Mouse (Mus musculus) testis, adult 2 months (tissue): Measurements from ENCODE around the gene Gm20683. TPM values are rescaled to one million over a fixed set of nuclear protein-coding genes. Genes with fewer than 3 reads are reported as not detected.

ENCODE experiments used
- H3K27ac ChIP-seq: fragments of 200-500 bp; 2 replicates; pipeline ENCODE4 v1.5.1; 2012; ENCODE audit warnings: low read depth, low read length; ENCODE audit not compliant: control insufficient read depth, insufficient read depth
- H3K27me3 ChIP-seq: fragments of 200-500 bp; 2 replicates; pipeline ENCODE4 v1.6.1; 2012; ENCODE audit warnings: mild to moderate bottlenecking, low read length, moderate library complexity; ENCODE audit not compliant: control insufficient read depth, insufficient read depth
- H3K36me3 ChIP-seq: fragments of 200-500 bp; 2 replicates; pipeline ENCODE4 v1.6.1; 2012; ENCODE audit warnings: mild to moderate bottlenecking, low read length; ENCODE audit not compliant: control insufficient read depth, insufficient read depth
- H3K4me1 ChIP-seq: fragments of 200-500 bp; 2 replicates; pipeline ENCODE4 v1.6.1; 2012; ENCODE audit warnings: low read length; ENCODE audit not compliant: control insufficient read depth, insufficient read depth
- H3K4me3 ChIP-seq: fragments of 200-500 bp; 2 replicates; pipeline ENCODE4 v1.5.1; 2012; ENCODE audit warnings: low read depth, mild to moderate bottlenecking, low read length, moderate library complexity, mixed read lengths; ENCODE audit not compliant: control insufficient read depth
- CTCF ChIP-seq: fragments of 200-500 bp; IDR thresholded peaks from 2 replicates; pipeline ENCODE4 v1.5.1; 2012; ENCODE audit warnings: low read depth, mild to moderate bottlenecking, inconsistent platforms, low read length, moderate library complexity; ENCODE audit not compliant: control insufficient read depth, insufficient read depth, insufficient replicate concordance
- POLR2A ChIP-seq: fragments of 200-500 bp; IDR thresholded peaks from 2 replicates; pipeline ENCODE4 v1.6.1; 2012; ENCODE audit warnings: low read depth, mild to moderate bottlenecking, inconsistent platforms, low read length, moderate library complexity; ENCODE audit not compliant: control insufficient read depth
- polyA plus RNA-seq: library from polyadenylated mRNA; depleted of rRNA; stranded (reverse); fragments of >200 nt; gene quantifications from 2 replicates; pipeline ENCODE4 v1.2.3, GENCODE M21; 2012

Gm20683 gene
- polyA plus RNA-seq, 1 experiment: 9.0 TPM

GRCm38 (mm10) chr17:25860229-25860628 lies 18.7 kb upstream of the Gm20683 start:
- TF ChIP-seq POLR2A: no peak
- TF ChIP-seq CTCF: no peak
- Histone ChIP-seq H3K36me3 (no peaks in the 10 kb centered on the region), H3K27me3 (no peaks in the 10 kb centered on the region), H3K4me3 (peak overlapping the region; percentile 97), H3K4me1 (peaks cover 9% of the 10 kb centered on the region), H3K27ac (no peak overlapping the region)

DNA sequence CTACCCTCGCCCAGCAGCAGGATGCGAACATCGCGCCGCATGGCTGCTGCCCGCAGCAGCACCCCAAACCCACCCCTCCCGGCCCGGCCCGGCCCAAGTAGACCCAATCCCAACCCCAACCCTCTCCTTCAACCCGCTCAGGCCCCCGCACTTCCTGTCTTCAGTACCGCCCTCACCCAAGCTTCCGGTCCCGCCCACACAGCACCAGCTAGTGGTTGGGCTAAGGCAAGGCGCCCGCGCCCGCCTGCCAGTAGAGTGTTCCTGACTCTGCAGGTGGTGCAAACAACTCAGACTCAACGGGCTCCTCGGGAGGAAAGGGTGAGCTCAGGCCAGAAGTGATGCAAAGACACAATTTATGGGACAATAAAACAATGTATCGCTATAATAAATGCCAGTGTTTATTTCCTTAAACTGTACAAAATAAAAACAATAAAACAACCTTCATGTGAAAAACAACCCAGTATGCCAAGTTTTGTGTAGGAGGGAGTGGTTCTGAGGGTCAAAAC lies 2.9 kb upstream of the Gm20683 start, which contains the start of gene Rhot2:
Gene Rhot2 (minus strand): TSS at position 456 of the 506 bp plus-strand sequence.
- Histone ChIP-seq H3K36me3 (no peaks in the 10 kb centered on the region), H3K27ac (peak within 1 kb of the TSS; percentile 55), H3K4me3 (peak within 1 kb of the TSS; percentile 81), H3K27me3 (no peaks in the 10 kb centered on the region), H3K4me1 (peaks cover 5% of the 10 kb centered on the region)
- TF ChIP-seq POLR2A: peak; percentile 63
- TF ChIP-seq CTCF: peak; percentile 16; the same call in 1 of the 2 replicates

- Histone ChIP-seq H3K27me3 (no peaks in the 10 kb centered on the region), H3K36me3 (no peaks in the 10 kb centered on the region), H3K4me1 (peaks cover 5% of the 10 kb centered on the region), H3K4me3 (peak overlapping the region; percentile 81), H3K27ac (peak overlapping the region; percentile 55)
- TF ChIP-seq POLR2A: no peak
- no peak for TF ChIP-seq CTCF
Measured at GRCm38 (mm10) chr17:25843636-25844395, 2.3 kb upstream of the Gm20683 start.

- Histone ChIP-seq H3K27ac (no peak overlapping the region), H3K4me3 (no peak overlapping the region), H3K27me3 (no peaks in the 10 kb centered on the region), H3K4me1 (peaks cover 5% of the 10 kb centered on the region), H3K36me3 (no peaks in the 10 kb centered on the region)
- no peak for TF ChIP-seq POLR2A
- TF ChIP-seq CTCF: no peak
Measured at GRCm38 (mm10) chr17:25843122-25843521, 1.6 kb upstream of the Gm20683 start.

- no peak for TF ChIP-seq POLR2A
- TF ChIP-seq CTCF: no peak
- no peak overlapping the region for H3K27ac ChIP-seq
- H3K27me3 ChIP-seq: no peaks in the 10 kb centered on the region
- no peaks in the 10 kb centered on the region for H3K36me3 ChIP-seq
- H3K4me1 ChIP-seq: peaks cover 8% of the 10 kb centered on the region
- no peak overlapping the region for H3K4me3 ChIP-seq
Measured at GRCm38 (mm10) chr17:25842509-25842908, 946 bp upstream of the Gm20683 start.

DNA sequence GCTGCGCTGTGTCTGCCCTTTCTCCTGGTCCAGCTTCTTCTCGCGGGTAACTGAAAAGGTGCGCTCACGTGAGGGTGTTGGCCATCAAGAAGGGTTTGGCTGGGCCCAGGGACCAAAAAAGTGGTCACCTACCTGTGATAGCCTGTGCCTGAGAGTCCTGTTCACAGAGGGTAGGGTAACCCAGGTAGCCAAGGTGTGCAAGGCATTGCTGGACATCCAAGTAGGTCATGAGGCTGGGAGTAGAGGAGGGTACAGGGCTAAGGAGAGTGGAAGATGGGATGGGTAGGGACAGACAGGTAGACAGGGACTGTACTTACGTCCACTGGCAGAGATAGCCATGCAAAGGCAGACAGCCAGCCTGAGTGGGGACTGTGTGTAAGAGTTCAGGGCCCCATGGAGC lies 1.0 kb downstream of the Gm20683 start:
- TF ChIP-seq POLR2A (no peak), CTCF (no peak)
- Histone ChIP-seq H3K27ac (no peak overlapping the region), H3K4me3 (no peak overlapping the region), H3K4me1 (peaks cover 22% of the 10 kb centered on the region), H3K36me3 (no peaks in the 10 kb centered on the region), H3K27me3 (no peaks in the 10 kb centered on the region)

- H3K4me3 ChIP-seq: no peak overlapping the region
- TF ChIP-seq CTCF: no peak
- TF ChIP-seq POLR2A: no peak
- no peak overlapping the region for H3K27ac ChIP-seq
- H3K36me3 ChIP-seq: no peaks in the 10 kb centered on the region
- H3K4me1 ChIP-seq: peaks cover 19% of the 10 kb centered on the region
- H3K27me3 ChIP-seq: no peaks in the 10 kb centered on the region
Measured at GRCm38 (mm10) chr17:25839455-25840235, 1.9 kb downstream of the Gm20683 start.
